Mouse (Mus musculus): ENCODE measurements around the gene Lcp2. TPM values are rescaled to one million over a fixed set of nuclear protein-coding genes. Genes with fewer than 3 reads are reported as not detected.

The Lcp2 gene
- polyA plus RNA-seq, 1 experiment from 2014 or later, result 1.5 TPM

Other genes starting within 250 kb of the Lcp2 start
- 1.7 and 2.0 TPM in 2 replicates for gene Kcnmb1, start 83.9 kb upstream of the Lcp2 start, polyA plus RNA-seq (2014; fragmentation: Nextera tagmentation; extraction: Ambion mirVana)
- 0.11 TPM in 1 of 2 replicates, not detected in the other for gene Kcnip1, start 53.8 kb upstream of the Lcp2 start, polyA plus RNA-seq (2014; fragmentation: Nextera tagmentation; extraction: Ambion mirVana)
- not detected in 2 replicates for gene 4930469K13Rik, start 51.6 kb downstream of the Lcp2 start, polyA plus RNA-seq (2014; fragmentation: Nextera tagmentation; extraction: Ambion mirVana)
- gene Foxi1, start 161.2 kb downstream of the Lcp2 start, polyA plus RNA-seq (2014; fragmentation: Nextera tagmentation; extraction: Ambion mirVana), result not detected in 2 replicates

Measured in heart, embryonic 14.5 days (tissue).